Mouse (Mus musculus): ENCODE measurements around the gene Tmem266.
A peak's percentile ranks its signal among the peaks of the same experiment; 100 is the strongest.

Gene Tmem266

GRCm38 (mm10) chr9:55404256-55404655, 77.5 kb downstream of the Tmem266 start:
- DNase-seq (ENCODE audit: low spot score), result no peak

- DNase-seq (ENCODE audit: low spot score), result no peak
Measured at GRCm38 (mm10) chr9:55404976-55405702, 78.4 kb downstream of the Tmem266 start.

GRCm38 (mm10) chr9:55406773-55407172, 80.1 kb downstream of the Tmem266 start:
- DNase-seq (ENCODE audit: low spot score), result no peak

GRCm38 (mm10) chr9:55408851-55409250, 82.1 kb downstream of the Tmem266 start:
- no peak for DNase-seq (ENCODE audit: low spot score)

- DNase-seq (ENCODE audit: low spot score), result no peak
Measured at GRCm38 (mm10) chr9:55409833-55410232, 83.1 kb downstream of the Tmem266 start.

- no peak for DNase-seq (ENCODE audit: low spot score)
Measured at GRCm38 (mm10) chr9:55410430-55410829, 83.7 kb downstream of the Tmem266 start.

GRCm38 (mm10) chr9:55411154-55411553, 84.4 kb downstream of the Tmem266 start:
- DNase-seq (ENCODE audit: low spot score), result no peak

GRCm38 (mm10) chr9:55421786-55422185, 95.1 kb downstream of the Tmem266 start:
- DNase-seq (ENCODE audit: low spot score), result no peak

- DNase-seq (ENCODE audit: low spot score), result no peak
Measured at GRCm38 (mm10) chr9:55423451-55424424, 97.0 kb downstream of the Tmem266 start.

- no peak for DNase-seq (ENCODE audit: low spot score)
Measured at GRCm38 (mm10) chr9:55425271-55425810, 98.6 kb downstream of the Tmem266 start.

GRCm38 (mm10) chr9:55429242-55429975, 102.7 kb downstream of the Tmem266 start:
- DNase-seq (ENCODE audit: low spot score), result peak; percentile 43

GRCm38 (mm10) chr9:55430133-55430532, 103.4 kb downstream of the Tmem266 start:
- DNase-seq (ENCODE audit: low spot score), result peak; percentile 35

GRCm38 (mm10) chr9:55432306-55433289, 105.9 kb downstream of the Tmem266 start:
- DNase-seq (ENCODE audit: low spot score), result no peak

- no peak for DNase-seq (ENCODE audit: low spot score)
Measured at GRCm38 (mm10) chr9:55433875-55434274, 107.2 kb downstream of the Tmem266 start.

- no peak for DNase-seq (ENCODE audit: low spot score)
Measured at GRCm38 (mm10) chr9:55438433-55438832, 111.7 kb downstream of the Tmem266 start.

- no peak for DNase-seq (ENCODE audit: low spot score)
Measured at GRCm38 (mm10) chr9:55439206-55439780, 112.6 kb downstream of the Tmem266 start.

GRCm38 (mm10) chr9:55447509-55447908, 120.8 kb downstream of the Tmem266 start:
- DNase-seq (ENCODE audit: low spot score), result no peak

GRCm38 (mm10) chr9:55449108-55449507, 122.4 kb downstream of the Tmem266 start:
- no peak for DNase-seq (ENCODE audit: low spot score)

GRCm38 (mm10) chr9:55450035-55450434, 123.3 kb downstream of the Tmem266 start:
- no peak for DNase-seq (ENCODE audit: low spot score)

- DNase-seq (ENCODE audit: low spot score), result no peak
Measured at GRCm38 (mm10) chr9:55451426-55451825, 124.7 kb downstream of the Tmem266 start.

Measured in ovary, postnatal 36 days (tissue).